Mouse (Mus musculus) gastrocnemius, postnatal 4 days (tissue): ENCODE measurements around the gene Fam72a. TPM values are rescaled to one million over a fixed set of nuclear protein-coding genes. Genes with fewer than 3 reads are reported as not detected.
"Not testable (repeated sequence)": the region's sequence is repeated elsewhere in the genome, so short reads cannot be mapped to it uniquely, and the experiment has no call there.

ENCODE experiments used
- DNase-seq, 2 experiments: peaks; one replicate each; pipeline ENCODE4 v3.0.0; 2021 to 2022; ENCODE audit warnings: low spot score in 2 of 2, mixed read lengths in 2 of 2
- total RNA-seq, 2 experiments: library from RNA; stranded (reverse); gene quantifications; 2 replicates each; pipeline ENCODE4 v1.2.3; 2021

Fam72a gene
- total RNA-seq, 2 experiments from 2014 or later, result 1.7 to 2.0 TPM

GRCm38 (mm10) chr1:131526371-131527270 lies 1.1 kb upstream of the Fam72a start:
- DNase-seq, result peak; percentile 46 to 82

GRCm38 (mm10) chr1:131528081-131528507 lies 391 bp downstream of the Fam72a start:
- peak; percentile 28 to 73 for DNase-seq

GRCm38 (mm10) chr1:131528561-131529166 lies 961 bp downstream of the Fam72a start:
- no peak for DNase-seq

GRCm38 (mm10) chr1:131539771-131540170 lies 12.1 kb downstream of the Fam72a start:
- DNase-seq, result no peak

GRCm38 (mm10) chr1:131540795-131541194 lies 13.1 kb downstream of the Fam72a start:
- no peak for DNase-seq

- no peak for DNase-seq
Observed at GRCm38 (mm10) chr1:131541431-131541830, 13.7 kb downstream of the Fam72a start.

- DNase-seq, result no peak
Observed at GRCm38 (mm10) chr1:131541903-131542302, 14.2 kb downstream of the Fam72a start.

GRCm38 (mm10) chr1:131543886-131544565 lies 16.3 kb downstream of the Fam72a start:
- DNase-seq, result no peak

GRCm38 (mm10) chr1:131546798-131547690 lies 19.3 kb downstream of the Fam72a start:
- no peak for DNase-seq

- DNase-seq, result peak in 1 of 2 experiments; percentile 25
Observed at GRCm38 (mm10) chr1:131548494-131549365, 21.0 kb downstream of the Fam72a start.

GRCm38 (mm10) chr1:131551956-131552355 lies 24.3 kb downstream of the Fam72a start:
- no peak for DNase-seq

GRCm38 (mm10) chr1:131553428-131553827 lies 25.7 kb downstream of the Fam72a start:
- DNase-seq, result no peak

GRCm38 (mm10) chr1:131555042-131555812 lies 27.5 kb downstream of the Fam72a start:
- DNase-seq, result peak; percentile 44 to 77

GRCm38 (mm10) chr1:131560500-131560899 lies 32.8 kb downstream of the Fam72a start:
- no peak for DNase-seq

- no peak for DNase-seq
Observed at GRCm38 (mm10) chr1:131562081-131562480, 34.4 kb downstream of the Fam72a start.

GRCm38 (mm10) chr1:131566056-131566455 lies 38.4 kb downstream of the Fam72a start:
- DNase-seq, result not testable (repeated sequence)

- no peak for DNase-seq
Observed at GRCm38 (mm10) chr1:131569721-131570120, 42.0 kb downstream of the Fam72a start.

- DNase-seq, result no peak
Observed at GRCm38 (mm10) chr1:131570391-131570790, 42.7 kb downstream of the Fam72a start.

- peak; percentile 31 to 32 for DNase-seq
Observed at GRCm38 (mm10) chr1:131573721-131574120, 46.0 kb downstream of the Fam72a start.
